Mouse (Mus musculus) limb, embryonic 15.5 days (tissue): ENCODE data around the gene Hspa8. TPM values are rescaled to one million over a fixed set of nuclear protein-coding genes. Genes with fewer than 3 reads are reported as not detected.
"Not testable (repeated sequence)": the region's sequence is repeated elsewhere in the genome, so short reads cannot be mapped to it uniquely, and the experiment has no call there.

Source experiments
- ATAC-seq: fragments of 200-750 bp; cut with Nextera tagmentation; 2 replicates; pipeline ENCODE4 v1.8.0; 2017; ENCODE audit warnings: low read depth, moderate TSS enrichment; ENCODE audit not compliant: insufficient number of reproducible peaks, low FRiP score, low TSS enrichment
- H3K27ac ChIP-seq: fragments of 300-500 bp; sonication (generic); 2 replicates; pipeline ENCODE4 v1.5.1; 2015; ENCODE audit warnings: moderate library complexity, mild to moderate bottlenecking, inconsistent platforms
- H3K27me3 ChIP-seq: fragments of 300-500 bp; sonication (generic); 2 replicates; pipeline ENCODE4 v1.6.1; 2015; ENCODE audit warnings: inconsistent platforms
- H3K36me3 ChIP-seq: fragments of 300-500 bp; sonication (generic); 2 replicates; pipeline ENCODE4 v1.6.1; 2015; ENCODE audit warnings: inconsistent platforms
- H3K4me1 ChIP-seq: fragments of 300-500 bp; sonication (generic); 2 replicates; pipeline ENCODE4 v1.6.1; 2015; ENCODE audit warnings: inconsistent platforms
- H3K4me2 ChIP-seq: fragments of 300-500 bp; sonication (generic); 2 replicates; pipeline ENCODE4 v1.6.1; 2015; ENCODE audit warnings: mild to moderate bottlenecking, inconsistent platforms
- H3K4me3 ChIP-seq: fragments of 300-500 bp; sonication (generic); 2 replicates; pipeline ENCODE4 v1.5.1; 2015; ENCODE audit warnings: mild to moderate bottlenecking, inconsistent platforms
- H3K9ac ChIP-seq: fragments of 300-500 bp; sonication (generic); 2 replicates; pipeline ENCODE4 v1.6.1; 2015; ENCODE audit warnings: inconsistent platforms
- H3K9me3 ChIP-seq: fragments of 300-500 bp; sonication (generic); 2 replicates; pipeline ENCODE4 v1.6.1; 2016; ENCODE audit warnings: inconsistent platforms
- WGBS: fragments of 180-500 bp; shearing (Covaris S2); methylation state at CpG from one replicate; pipeline ENCODE4 v1.1.7; 2015; 5-methylcytosine and 5-hydroxymethylcytosine counted together
- polyA plus RNA-seq: library from polyadenylated mRNA; unstranded; fragments of >200 nt; fragmentation: Nextera tagmentation; extraction: Ambion mirVana; gene quantifications from 2 replicates; pipeline ENCODE4 v1.2.1, GENCODE M21; 2015

Gene Hspa8
- polyA plus RNA-seq, 1 experiment from 2014 or later = 2,248 TPM

DNA sequence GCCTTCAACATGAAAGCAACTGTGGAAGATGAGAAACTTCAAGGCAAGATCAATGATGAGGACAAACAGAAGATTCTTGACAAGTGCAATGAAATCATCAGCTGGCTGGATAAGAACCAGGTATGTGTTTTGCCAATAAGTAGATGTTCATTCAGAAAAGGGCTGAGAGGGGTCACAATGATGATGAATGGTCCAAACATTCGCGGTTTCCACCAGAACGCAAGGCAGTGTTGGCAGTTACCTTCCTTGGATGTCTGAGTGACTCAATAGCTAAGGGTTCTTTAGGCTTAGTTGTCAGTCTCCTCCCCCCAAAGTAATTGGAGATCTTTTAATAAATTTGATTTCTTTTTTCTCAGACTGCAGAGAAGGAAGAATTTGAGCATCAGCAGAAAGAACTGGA lies 3.8 kb downstream of the Hspa8 start:
- not testable (repeated sequence) for H3K9me3 ChIP-seq, ATAC-seq, H3K27me3 ChIP-seq, H3K9ac ChIP-seq, H3K27ac ChIP-seq, H3K4me2 ChIP-seq, H3K4me3 ChIP-seq
- 56% methylated on average over 3 of the region's 3 CpGs for WGBS
- H3K36me3 ChIP-seq = peaks cover 34% of the 10 kb centered on the region
- peaks cover 51% of the 10 kb centered on the region for H3K4me1 ChIP-seq

DNA sequence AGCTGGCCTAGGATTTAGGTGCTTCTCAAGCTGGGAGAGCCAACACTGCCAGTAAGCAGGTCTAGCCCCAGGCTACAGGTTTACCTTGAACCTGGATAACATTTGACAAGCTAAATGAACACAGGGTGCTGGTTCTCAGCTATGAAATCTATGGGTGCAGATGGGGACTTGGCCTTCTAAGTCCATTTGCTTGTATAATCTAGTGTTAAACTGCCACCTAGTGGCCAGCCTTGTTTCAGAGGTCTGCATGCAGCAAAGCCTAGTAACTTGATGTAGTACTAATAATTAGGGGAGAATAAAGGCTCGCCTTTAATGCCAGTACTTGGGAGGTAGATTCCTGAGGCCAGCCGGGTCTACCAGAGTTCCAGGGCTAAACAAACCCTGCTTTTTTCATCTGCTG lies 4.5 kb downstream of the Hspa8 start:
- no peaks in the 10 kb centered on the region for H3K27me3 ChIP-seq
- no peak overlapping the region for H3K9ac ChIP-seq
- no peak for ATAC-seq
- H3K27ac ChIP-seq = 0 out of 2 replicates have a peak overlapping the region, but pooled peaks have one; percentile 12
- no peak overlapping the region for H3K4me3 ChIP-seq
- H3K9me3 ChIP-seq = no peaks in the 10 kb centered on the region
- peaks cover 50% of the 10 kb centered on the region for H3K4me1 ChIP-seq
- 6% methylated on average over 2 of the region's 2 CpGs for WGBS
- H3K36me3 ChIP-seq = peaks cover 34% of the 10 kb centered on the region
- H3K4me2 ChIP-seq = 0 out of 2 replicates have a peak overlapping the region, but pooled peaks have one; percentile 3

- Histone ChIP-seq H3K4me1 (peaks cover 50% of the 10 kb centered on the region), H3K4me2 (no peak overlapping the region), H3K4me3 (no peak overlapping the region), H3K27ac (peak overlapping the region; percentile 72), H3K27me3 (no peaks in the 10 kb centered on the region), H3K9ac (no peak overlapping the region), H3K36me3 (peaks cover 34% of the 10 kb centered on the region), H3K9me3 (no peaks in the 10 kb centered on the region)
- WGBS = 12% methylated on average over 5 of the region's 5 CpGs
- ATAC-seq = no peak
Observed at GRCm38 (mm10) chr9:40806440-40807288, 5.9 kb downstream of the Hspa8 start.

DNA sequence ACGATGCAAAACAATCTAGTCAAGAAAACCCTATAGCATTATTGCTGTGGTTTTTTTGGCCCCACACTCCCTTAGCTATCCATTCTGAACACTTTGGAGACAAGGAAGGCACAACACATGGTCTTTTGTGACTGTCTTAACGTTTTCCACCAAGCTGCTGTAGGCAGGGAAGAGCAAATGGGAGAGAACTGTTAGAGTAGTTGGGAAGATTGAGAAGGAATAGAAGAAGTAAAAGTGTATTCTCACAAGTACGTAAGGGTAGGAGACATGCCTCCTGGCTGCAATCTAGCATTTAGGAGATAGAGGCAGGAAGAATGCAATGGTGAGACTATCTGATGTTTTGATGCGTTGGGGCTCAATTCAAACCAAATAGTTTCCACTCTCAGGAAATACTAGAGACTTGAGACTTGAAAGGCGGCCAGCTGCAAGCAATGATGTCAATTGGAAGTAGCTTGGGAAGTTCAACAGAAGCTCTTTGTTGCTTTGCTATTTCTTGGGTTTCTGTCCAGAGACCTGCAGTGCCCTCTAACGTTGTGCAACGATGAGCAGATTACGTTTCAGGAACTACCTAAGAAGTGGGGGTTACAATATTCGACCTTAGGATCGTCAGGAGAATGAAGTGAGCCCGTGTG lies 6.6 kb downstream of the Hspa8 start:
- no peak overlapping the region for H3K4me3 ChIP-seq
- H3K27ac ChIP-seq = peak overlapping the region; percentile 72
- H3K9me3 ChIP-seq = no peaks in the 10 kb centered on the region
- no peak overlapping the region for H3K4me2 ChIP-seq
- no peaks in the 10 kb centered on the region for H3K27me3 ChIP-seq
- no peak overlapping the region for H3K9ac ChIP-seq
- WGBS = 14% methylated on average over 11 of the region's 11 CpGs
- H3K36me3 ChIP-seq = peaks cover 34% of the 10 kb centered on the region
- no peak for ATAC-seq
- H3K4me1 ChIP-seq = peaks cover 50% of the 10 kb centered on the region

DNA sequence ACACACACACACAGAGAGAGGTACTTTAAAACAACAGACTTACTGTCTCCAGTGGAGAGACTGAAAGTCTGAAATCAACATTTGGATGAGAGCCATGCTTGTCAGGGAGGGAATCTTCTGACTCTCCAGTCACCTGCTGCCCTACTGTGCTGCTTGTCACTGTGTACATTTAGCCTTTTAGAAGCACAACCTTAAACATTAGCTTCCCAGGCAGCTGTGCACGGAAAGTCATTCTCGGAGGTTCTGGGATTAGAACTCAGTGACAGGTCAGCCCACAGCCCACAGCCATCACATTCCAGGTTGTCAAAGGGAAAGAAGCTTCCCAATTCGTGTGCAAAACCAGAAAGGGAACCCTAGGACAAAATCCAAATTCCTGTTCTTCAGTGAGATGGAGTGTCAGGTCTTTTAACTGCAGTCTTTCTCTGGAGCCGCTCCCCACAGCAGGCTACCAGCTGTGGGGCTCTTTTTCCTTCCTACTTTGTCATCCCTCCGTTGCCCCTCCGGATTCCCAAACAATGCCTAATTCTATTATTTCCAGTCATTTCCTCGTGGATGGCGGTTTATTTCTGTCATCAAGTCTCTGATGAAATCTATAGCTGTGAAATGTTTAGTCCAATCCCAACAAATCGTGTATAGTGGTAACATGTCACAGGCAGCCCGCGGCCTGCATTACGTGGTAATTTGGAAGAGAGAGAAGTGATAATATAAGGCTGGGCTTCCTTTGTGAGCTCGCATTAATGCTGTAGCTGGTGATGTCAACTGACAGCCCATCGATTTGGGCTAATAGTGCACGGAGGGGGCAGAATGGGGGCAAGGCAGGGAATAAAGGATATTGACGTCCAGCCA lies 7.5 kb downstream of the Hspa8 start:
- Histone ChIP-seq H3K27ac (peak overlapping the region; percentile 72; the same call in 1 of the 2 replicates), H3K4me3 (no peak overlapping the region), H3K9me3 (no peaks in the 10 kb centered on the region), H3K36me3 (peaks cover 34% of the 10 kb centered on the region), H3K27me3 (no peaks in the 10 kb centered on the region), H3K4me1 (peaks cover 47% of the 10 kb centered on the region), H3K4me2 (no peak overlapping the region), H3K9ac (no peak overlapping the region)
- WGBS = 34% methylated on average over 16 of the region's 16 CpGs
- no peak for ATAC-seq

- H3K4me1 ChIP-seq = peaks cover 42% of the 10 kb centered on the region
- H3K27ac ChIP-seq = 0 out of 2 replicates have a peak overlapping the region, but pooled peaks have one; percentile 72
- H3K27me3 ChIP-seq = no peaks in the 10 kb centered on the region
- no peak overlapping the region for H3K4me2 ChIP-seq
- no peak overlapping the region for H3K4me3 ChIP-seq
- WGBS = 63% methylated on average over 8 of the region's 8 CpGs
- H3K9ac ChIP-seq = no peak overlapping the region
- no peaks in the 10 kb centered on the region for H3K9me3 ChIP-seq
- H3K36me3 ChIP-seq = peaks cover 28% of the 10 kb centered on the region
- no peak for ATAC-seq
Observed at GRCm38 (mm10) chr9:40808907-40809280, 8.1 kb downstream of the Hspa8 start.

- Histone ChIP-seq H3K36me3 (peaks cover under 1% of the 10 kb centered on the region), H3K27me3 (no peaks in the 10 kb centered on the region), H3K4me1 (peaks cover 18% of the 10 kb centered on the region), H3K9ac (no peak overlapping the region), H3K9me3 (no peaks in the 10 kb centered on the region), H3K27ac (no peak overlapping the region), H3K4me3 (no peak overlapping the region), H3K4me2 (no peak overlapping the region)
- ATAC-seq = no peak
- 39% methylated on average over 2 of the region's 2 CpGs for WGBS
Observed at GRCm38 (mm10) chr9:40811860-40812259, 11.1 kb downstream of the Hspa8 start.

DNA sequence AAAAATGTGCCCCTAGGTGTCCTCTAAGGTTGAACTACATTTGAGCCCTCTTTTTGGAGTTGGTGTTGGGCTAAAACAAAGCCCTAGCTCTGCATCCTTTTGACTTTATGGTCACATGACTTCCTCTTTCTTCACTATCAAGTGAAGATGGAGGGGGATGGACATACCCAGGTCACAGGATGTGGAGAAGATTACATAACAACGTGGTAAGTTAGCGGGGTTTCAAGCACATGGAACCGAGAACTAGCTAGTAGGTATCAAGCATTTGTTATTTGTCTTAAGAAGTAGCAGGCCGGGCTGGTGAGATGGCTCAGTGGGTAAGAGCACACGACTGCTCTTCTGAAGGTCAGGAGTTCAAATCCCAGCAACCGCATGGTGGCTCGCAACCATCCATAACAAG lies 13.3 kb downstream of the Hspa8 start:
- no peak for ATAC-seq

DNA sequence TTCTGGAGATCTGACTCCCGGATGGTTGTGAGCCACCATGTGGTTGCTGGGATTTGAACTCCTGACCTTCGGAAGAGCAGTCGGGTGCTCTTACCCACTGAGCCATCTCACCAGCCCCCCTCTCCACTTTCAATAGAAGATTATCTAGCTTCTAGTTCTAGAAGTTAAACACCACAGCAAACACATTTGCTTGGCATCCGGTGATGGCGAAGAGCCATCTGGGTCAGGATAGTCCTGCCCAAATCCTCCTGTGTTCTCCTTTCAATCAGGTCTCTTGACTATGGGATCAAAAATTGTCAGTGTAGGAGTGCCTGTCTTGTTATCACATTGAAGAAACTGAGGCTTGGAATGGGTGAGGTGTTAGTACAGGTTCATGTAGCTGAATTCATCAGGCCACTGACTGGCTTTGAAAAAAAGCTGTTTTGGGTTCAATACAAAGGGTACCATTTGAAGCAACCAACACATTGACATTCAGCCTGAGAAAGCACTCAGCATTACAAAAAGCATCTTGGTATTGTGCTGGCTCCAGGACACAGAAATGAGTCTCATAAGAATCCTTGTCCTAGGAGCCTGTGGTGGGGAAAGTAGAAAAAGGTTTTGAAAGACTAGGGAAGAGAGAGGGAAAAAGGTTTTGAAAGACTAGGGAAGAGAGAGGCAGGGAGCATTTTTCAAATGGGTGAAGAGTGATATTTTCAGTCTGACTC lies 16.7 kb downstream of the Hspa8 start:
- Histone ChIP-seq H3K27me3 (no peaks in the 10 kb centered on the region), H3K9me3 (no peaks in the 10 kb centered on the region), H3K4me2 (no peak overlapping the region), H3K27ac (no peak overlapping the region), H3K4me3 (no peak overlapping the region), H3K4me1 (peaks cover 6% of the 10 kb centered on the region; the same call in 1 of the 2 replicates), H3K36me3 (no peaks in the 10 kb centered on the region), H3K9ac (no peak overlapping the region)
- no peak for ATAC-seq
- 89% methylated on average over 5 of the region's 5 CpGs for WGBS

More for the DNA sequence above, 13.3 kb downstream of the Hspa8 start:
- Histone ChIP-seq H3K27ac (no peak overlapping the region), H3K9ac (no peak overlapping the region), H3K36me3 (no peaks in the 10 kb centered on the region), H3K9me3 (no peaks in the 10 kb centered on the region), H3K4me3 (no peak overlapping the region), H3K4me2 (no peak overlapping the region), H3K4me1 (no peaks in the 10 kb centered on the region), H3K27me3 (no peaks in the 10 kb centered on the region)
- 88% methylated on average over 7 of the region's 7 CpGs for WGBS

DNA sequence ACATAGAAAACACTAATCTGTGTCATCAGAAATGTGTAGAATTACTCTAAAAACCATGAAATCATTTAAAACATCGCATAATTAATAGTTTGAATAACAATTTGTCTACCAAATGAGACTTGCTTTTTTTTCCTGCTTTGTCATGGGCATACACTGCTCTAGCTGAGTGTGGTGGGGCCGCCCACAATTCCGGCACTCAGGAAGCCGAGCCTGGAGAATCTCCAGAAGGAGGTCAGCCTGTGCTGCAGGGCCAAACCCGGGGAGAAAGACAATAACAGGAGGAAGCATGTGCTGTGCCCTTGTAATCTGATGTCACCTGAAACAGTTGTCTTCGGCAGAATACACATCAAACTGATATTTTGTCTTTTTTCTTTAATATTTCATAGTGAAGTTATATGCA lies 24.8 kb downstream of the Hspa8 start:
- 46% methylated on average over 6 of the region's 6 CpGs for WGBS
- no peak for ATAC-seq
- H3K9me3 ChIP-seq = no peaks in the 10 kb centered on the region
- no peaks in the 10 kb centered on the region for H3K36me3 ChIP-seq
- no peaks in the 10 kb centered on the region for H3K27me3 ChIP-seq
- H3K4me1 ChIP-seq = peaks cover 6% of the 10 kb centered on the region; the same call in 1 of the 2 replicates
- no peak overlapping the region for H3K4me3 ChIP-seq
- no peak overlapping the region for H3K9ac ChIP-seq
- H3K4me2 ChIP-seq = no peak overlapping the region
- H3K27ac ChIP-seq = no peak overlapping the region

DNA sequence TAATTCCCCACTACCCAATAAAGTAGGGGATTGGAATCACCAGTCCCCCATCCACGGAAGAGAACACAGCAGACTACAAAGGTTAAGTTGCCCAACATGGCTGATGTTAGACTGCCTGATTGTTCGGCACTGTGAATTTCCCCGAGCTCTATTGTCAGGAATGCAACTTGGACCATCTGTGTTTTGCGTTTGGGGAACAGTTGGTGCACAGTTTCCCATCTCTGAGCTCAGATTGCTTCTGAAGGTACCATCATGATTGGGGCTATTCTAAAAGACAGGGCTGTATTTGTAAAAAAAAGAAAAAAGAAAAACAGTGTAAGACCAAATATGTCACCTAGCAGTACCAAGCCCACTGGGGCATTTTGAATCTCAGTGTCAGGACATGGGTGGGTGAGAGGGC lies 26.6 kb downstream of the Hspa8 start:
- WGBS = 48% methylated on average over 4 of the region's 4 CpGs
- no peak for ATAC-seq
- H3K9me3 ChIP-seq = no peaks in the 10 kb centered on the region
- H3K4me3 ChIP-seq = no peak overlapping the region
- no peaks in the 10 kb centered on the region for H3K36me3 ChIP-seq
- H3K9ac ChIP-seq = no peak overlapping the region
- H3K27me3 ChIP-seq = no peaks in the 10 kb centered on the region
- no peak overlapping the region for H3K4me2 ChIP-seq
- no peak overlapping the region for H3K27ac ChIP-seq
- H3K4me1 ChIP-seq = no peaks in the 10 kb centered on the region
